Mouse (Mus musculus): Measurements from ENCODE around the gene Zfp652. TPM values are rescaled to one million over a fixed set of nuclear protein-coding genes. Genes with fewer than 3 reads are reported as not detected.

Gene Zfp652
- polyA plus RNA-seq, 1 experiment: 34.1 TPM

- under 1% methylated on average over 76 of the region's 78 CpGs for WGBS
- TF ChIP-seq POLR2A (IDR thresholded peaks at IDR 0.05; ENCODE audit: control insufficient read depth, extremely low read depth, insufficient read depth, low read length, poor library complexity): no peak
- 0 out of 2 replicates have a peak, but pooled peaks have one; percentile 27 for TF ChIP-seq CTCF (IDR thresholded peaks at IDR 0.05; ENCODE audit: borderline replicate concordance, control insufficient read depth, extremely low read depth, insufficient read depth, low read length, poor library complexity)
- peaks cover 25% of the 10 kb centered on the region for H3K4me1 ChIP-seq (replicated peaks; ENCODE audit: control insufficient read depth, insufficient read depth, low read length)
- no peak within 1 kb of the TSS for H3K27ac ChIP-seq (ENCODE audit: control insufficient read depth, insufficient read depth, low read length)
- DNase-seq: peak; percentile 90
- H3K36me3 ChIP-seq (ENCODE audit: control insufficient read depth, insufficient read depth, low read length): no peaks in the 10 kb centered on the region
- peaks cover 5% of the 10 kb centered on the region; the same call in 1 of the 2 replicates for H3K27me3 ChIP-seq (ENCODE audit: control insufficient read depth, insufficient read depth, low read length)
- peak within 1 kb of the TSS; percentile 63 for H3K4me3 ChIP-seq (ENCODE audit: control insufficient read depth, insufficient read depth, low read length)
These were observed 111.8 kb downstream of the Zfp652 start, which contains the start of gene Phospho1 for GRCm38 (mm10) chr11:95824071-95824876. Gene Phospho1, plus strand, starts transcription at chr11:95824499.

GRCm38 (mm10) chr11:95824877-95825243 is 112.4 kb downstream of the Zfp652 start:
- Histone ChIP-seq H3K27ac (ENCODE audit: control insufficient read depth, insufficient read depth, low read length) (no peak overlapping the region), H3K36me3 (ENCODE audit: control insufficient read depth, insufficient read depth, low read length) (no peaks in the 10 kb centered on the region), H3K4me1 (replicated peaks; ENCODE audit: control insufficient read depth, insufficient read depth, low read length) (peaks cover 31% of the 10 kb centered on the region), H3K4me3 (ENCODE audit: control insufficient read depth, insufficient read depth, low read length) (peak overlapping the region; percentile 63), H3K27me3 (ENCODE audit: control insufficient read depth, insufficient read depth, low read length) (peaks cover 5% of the 10 kb centered on the region; the same call in 1 of the 2 replicates)
- DNase-seq: peak; percentile 41
- TF ChIP-seq POLR2A (IDR thresholded peaks at IDR 0.05; ENCODE audit: control insufficient read depth, extremely low read depth, insufficient read depth, low read length, poor library complexity) (no peak), CTCF (IDR thresholded peaks at IDR 0.05; ENCODE audit: borderline replicate concordance, control insufficient read depth, extremely low read depth, insufficient read depth, low read length, poor library complexity) (no peak)
- 2% methylated on average over 11 of the region's 11 CpGs for WGBS

- H3K27me3 ChIP-seq (ENCODE audit: control insufficient read depth, insufficient read depth, low read length): peaks cover 5% of the 10 kb centered on the region; the same call in 1 of the 2 replicates
- no peak overlapping the region for H3K27ac ChIP-seq (ENCODE audit: control insufficient read depth, insufficient read depth, low read length)
- no peaks in the 10 kb centered on the region for H3K36me3 ChIP-seq (ENCODE audit: control insufficient read depth, insufficient read depth, low read length)
- 54% methylated on average over 3 of the region's 3 CpGs for WGBS
- no peak overlapping the region for H3K4me3 ChIP-seq (ENCODE audit: control insufficient read depth, insufficient read depth, low read length)
- TF ChIP-seq CTCF (IDR thresholded peaks at IDR 0.05; ENCODE audit: borderline replicate concordance, control insufficient read depth, extremely low read depth, insufficient read depth, low read length, poor library complexity) (no peak), POLR2A (IDR thresholded peaks at IDR 0.05; ENCODE audit: control insufficient read depth, extremely low read depth, insufficient read depth, low read length, poor library complexity) (no peak)
- no peak for DNase-seq
- peaks cover 38% of the 10 kb centered on the region for H3K4me1 ChIP-seq (replicated peaks; ENCODE audit: control insufficient read depth, insufficient read depth, low read length)
These were observed 113.2 kb downstream of the Zfp652 start for GRCm38 (mm10) chr11:95825625-95826024.

- H3K27me3 ChIP-seq (ENCODE audit: control insufficient read depth, insufficient read depth, low read length): peaks cover 5% of the 10 kb centered on the region; the same call in 1 of the 2 replicates
- no peak overlapping the region for H3K27ac ChIP-seq (ENCODE audit: control insufficient read depth, insufficient read depth, low read length)
- peaks cover 48% of the 10 kb centered on the region for H3K4me1 ChIP-seq (replicated peaks; ENCODE audit: control insufficient read depth, insufficient read depth, low read length)
- 51% methylated on average over 6 of the region's 6 CpGs for WGBS
- TF ChIP-seq CTCF (IDR thresholded peaks at IDR 0.05; ENCODE audit: borderline replicate concordance, control insufficient read depth, extremely low read depth, insufficient read depth, low read length, poor library complexity) (no peak), POLR2A (IDR thresholded peaks at IDR 0.05; ENCODE audit: control insufficient read depth, extremely low read depth, insufficient read depth, low read length, poor library complexity) (no peak)
- no peaks in the 10 kb centered on the region for H3K36me3 ChIP-seq (ENCODE audit: control insufficient read depth, insufficient read depth, low read length)
- H3K4me3 ChIP-seq (ENCODE audit: control insufficient read depth, insufficient read depth, low read length): no peak overlapping the region
- no peak for DNase-seq
These were observed 114.1 kb downstream of the Zfp652 start for GRCm38 (mm10) chr11:95826317-95827167.

- peak; percentile 6 for DNase-seq
- WGBS: 11% methylated on average over 3 of the region's 3 CpGs
- TF ChIP-seq CTCF (IDR thresholded peaks at IDR 0.05; ENCODE audit: borderline replicate concordance, control insufficient read depth, extremely low read depth, insufficient read depth, low read length, poor library complexity): no peak
- no peak for TF ChIP-seq POLR2A (IDR thresholded peaks at IDR 0.05; ENCODE audit: control insufficient read depth, extremely low read depth, insufficient read depth, low read length, poor library complexity)
- H3K27ac ChIP-seq (ENCODE audit: control insufficient read depth, insufficient read depth, low read length): no peak overlapping the region
- H3K36me3 ChIP-seq (ENCODE audit: control insufficient read depth, insufficient read depth, low read length): peaks cover 4% of the 10 kb centered on the region
- H3K4me1 ChIP-seq (replicated peaks; ENCODE audit: control insufficient read depth, insufficient read depth, low read length): peaks cover 52% of the 10 kb centered on the region
- H3K4me3 ChIP-seq (ENCODE audit: control insufficient read depth, insufficient read depth, low read length): no peak overlapping the region
- H3K27me3 ChIP-seq (ENCODE audit: control insufficient read depth, insufficient read depth, low read length): peaks cover 5% of the 10 kb centered on the region; the same call in 1 of the 2 replicates
These were observed 114.6 kb downstream of the Zfp652 start for GRCm38 (mm10) chr11:95827168-95827447.

- H3K4me1 ChIP-seq (replicated peaks; ENCODE audit: control insufficient read depth, insufficient read depth, low read length): peaks cover 56% of the 10 kb centered on the region
- TF ChIP-seq POLR2A (IDR thresholded peaks at IDR 0.05; ENCODE audit: control insufficient read depth, extremely low read depth, insufficient read depth, low read length, poor library complexity): no peak
- no peak for TF ChIP-seq CTCF (IDR thresholded peaks at IDR 0.05; ENCODE audit: borderline replicate concordance, control insufficient read depth, extremely low read depth, insufficient read depth, low read length, poor library complexity)
- peak; percentile 65 for DNase-seq
- H3K4me3 ChIP-seq (ENCODE audit: control insufficient read depth, insufficient read depth, low read length): no peak overlapping the region
- no peak overlapping the region for H3K27ac ChIP-seq (ENCODE audit: control insufficient read depth, insufficient read depth, low read length)
- peaks cover 9% of the 10 kb centered on the region for H3K36me3 ChIP-seq (ENCODE audit: control insufficient read depth, insufficient read depth, low read length)
- 20% methylated on average over 3 of the region's 3 CpGs for WGBS
- peaks cover 5% of the 10 kb centered on the region; the same call in 1 of the 2 replicates for H3K27me3 ChIP-seq (ENCODE audit: control insufficient read depth, insufficient read depth, low read length)
These were observed 115.1 kb downstream of the Zfp652 start for GRCm38 (mm10) chr11:95827464-95828085.

All from thymus, adult 2 months (tissue).